Mouse (Mus musculus): ENCODE results near the gene Cd151. TPM values are rescaled to one million over a fixed set of nuclear protein-coding genes. Genes with fewer than 3 reads are reported as not detected.

Cd151 gene
- total and polyA plus RNA-seq, 2 experiments from 2014 or later: 16.1 to 79.4 TPM

DNA sequence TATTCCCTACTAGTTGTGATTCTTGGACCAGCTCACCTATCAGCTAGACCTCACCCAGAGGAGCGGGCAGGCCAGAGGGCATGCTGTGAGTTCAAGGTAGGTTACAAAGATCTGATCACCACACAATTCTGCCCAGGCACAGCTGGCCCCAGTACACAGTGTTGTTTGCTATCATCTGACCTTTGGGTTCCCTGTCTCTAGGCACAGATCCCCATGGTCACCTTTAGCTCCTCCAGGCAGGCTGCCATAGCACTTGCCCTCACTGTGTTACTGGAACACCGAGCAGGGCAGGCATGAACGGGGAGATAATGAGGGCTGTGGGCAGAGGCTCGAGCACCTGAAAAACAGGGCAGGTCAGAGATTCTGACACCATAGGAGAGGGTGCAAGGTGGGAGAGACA is 50.4 kb downstream of the Cd151 start:
- Histone ChIP-seq H3K27ac (no peak overlapping the region), H3K36me3 (ENCODE audit: insufficient read depth, low read length) (no peaks in the 10 kb centered on the region; the same call in 1 of the 2 replicates), H3K9me3 (ENCODE audit: low read length) (no peaks in the 10 kb centered on the region), H3K4me1 (ENCODE audit: insufficient read depth, low read length) (no peaks in the 10 kb centered on the region), H3K4me3 (ENCODE audit: low read length) (no peak overlapping the region), H3K4me2 (ENCODE audit: low read depth, low read length) (no peak overlapping the region), H3K27me3 (ENCODE audit: insufficient read depth, low read length) (no peaks in the 10 kb centered on the region), H3K9ac (replicated peaks; ENCODE audit: low read length) (no peak overlapping the region)
- DNase-seq (ENCODE audit: low spot score): no peak
- WGBS: 86% methylated on average over 4 of the region's 4 CpGs
- ATAC-seq: no peak
- TF ChIP-seq CTCF (IDR thresholded peaks at IDR 0.05; ENCODE audit: low read depth): no peak

DNA sequence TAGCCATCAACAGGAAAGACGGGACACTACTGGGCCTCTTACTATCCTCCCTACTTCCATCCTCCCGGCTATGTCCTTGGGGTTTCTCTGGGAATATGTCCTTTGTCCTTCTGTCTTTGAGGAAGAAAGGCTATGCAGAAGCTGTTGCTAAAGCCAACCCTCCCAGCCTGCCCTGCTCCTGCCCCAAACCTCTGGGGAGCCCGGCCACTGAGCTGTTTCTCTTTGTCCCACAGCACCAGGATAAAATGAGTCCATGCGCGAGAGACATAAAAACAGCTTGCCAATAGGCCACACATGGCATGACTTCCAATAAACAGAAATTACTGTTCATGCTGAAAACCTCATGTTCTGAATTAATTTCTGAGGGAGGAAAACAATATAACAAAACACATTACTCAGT is 51.1 kb downstream of the Cd151 start:
- Histone ChIP-seq H3K4me3 (ENCODE audit: low read length) (no peak overlapping the region), H3K27ac (no peak overlapping the region), H3K27me3 (ENCODE audit: insufficient read depth, low read length) (no peaks in the 10 kb centered on the region), H3K9ac (replicated peaks; ENCODE audit: low read length) (no peak overlapping the region), H3K9me3 (ENCODE audit: low read length) (no peaks in the 10 kb centered on the region), H3K4me2 (ENCODE audit: low read depth, low read length) (no peak overlapping the region), H3K4me1 (ENCODE audit: insufficient read depth, low read length) (no peaks in the 10 kb centered on the region), H3K36me3 (ENCODE audit: insufficient read depth, low read length) (no peaks in the 10 kb centered on the region; the same call in 1 of the 2 replicates)
- DNase-seq (ENCODE audit: low spot score) (no peak), ATAC-seq (no peak)
- 70% methylated on average over 5 of the region's 5 CpGs for WGBS
- TF ChIP-seq CTCF (IDR thresholded peaks at IDR 0.05; ENCODE audit: low read depth): no peak

DNA sequence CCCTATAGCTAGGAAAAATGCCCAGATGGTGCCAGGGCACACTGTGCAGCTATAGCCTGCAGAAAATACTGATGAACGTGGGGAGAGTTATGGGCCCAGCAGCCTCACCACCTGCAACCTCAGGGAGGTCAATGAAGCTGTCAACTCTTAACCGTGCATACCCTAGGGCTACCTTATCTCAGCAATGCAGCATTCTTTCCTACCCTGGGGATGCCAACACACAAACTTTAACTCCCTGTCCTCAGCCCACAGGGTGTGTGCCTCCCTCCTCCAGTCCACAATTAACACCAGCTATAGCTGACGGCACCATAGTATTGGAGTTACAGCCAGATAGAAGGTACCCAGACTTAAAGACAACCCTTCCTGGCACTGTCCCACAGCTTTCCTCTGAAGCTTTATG is 51.7 kb downstream of the Cd151 start:
- no peak overlapping the region for H3K27ac ChIP-seq
- no peak for DNase-seq (ENCODE audit: low spot score)
- no peaks in the 10 kb centered on the region; the same call in 1 of the 2 replicates for H3K36me3 ChIP-seq (ENCODE audit: insufficient read depth, low read length)
- H3K9me3 ChIP-seq (ENCODE audit: low read length): no peaks in the 10 kb centered on the region
- no peaks in the 10 kb centered on the region for H3K27me3 ChIP-seq (ENCODE audit: insufficient read depth, low read length)
- H3K4me2 ChIP-seq (ENCODE audit: low read depth, low read length): no peak overlapping the region
- WGBS: 61% methylated on average over 3 of the region's 3 CpGs
- no peak for TF ChIP-seq CTCF (IDR thresholded peaks at IDR 0.05; ENCODE audit: low read depth)
- H3K9ac ChIP-seq (replicated peaks; ENCODE audit: low read length): no peak overlapping the region
- H3K4me1 ChIP-seq (ENCODE audit: insufficient read depth, low read length): no peaks in the 10 kb centered on the region
- ATAC-seq: no peak
- no peak overlapping the region for H3K4me3 ChIP-seq (ENCODE audit: low read length)

DNA sequence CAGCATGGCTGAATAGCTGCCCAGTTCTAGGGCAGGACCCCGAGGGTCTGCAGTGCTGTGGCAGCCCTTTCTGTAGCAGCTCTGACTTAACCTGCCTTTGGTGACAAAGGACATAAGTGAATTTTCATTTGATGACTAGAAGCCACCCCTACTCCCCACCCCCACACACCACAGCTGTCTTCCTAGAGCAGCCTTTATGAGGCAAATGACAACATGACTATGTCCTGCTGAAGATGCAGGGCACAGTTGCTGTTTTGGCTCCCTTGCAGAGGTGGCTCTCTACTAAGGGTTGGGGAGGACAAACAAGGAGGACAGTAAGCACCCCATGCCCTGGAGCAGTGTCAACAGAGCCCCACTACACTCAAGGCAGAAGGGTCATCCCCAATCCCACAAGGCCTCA is 52.6 kb downstream of the Cd151 start:
- Histone ChIP-seq H3K36me3 (ENCODE audit: insufficient read depth, low read length) (no peaks in the 10 kb centered on the region; the same call in 1 of the 2 replicates), H3K27me3 (ENCODE audit: insufficient read depth, low read length) (no peaks in the 10 kb centered on the region), H3K4me2 (ENCODE audit: low read depth, low read length) (no peak overlapping the region), H3K4me3 (ENCODE audit: low read length) (no peak overlapping the region), H3K9me3 (ENCODE audit: low read length) (no peaks in the 10 kb centered on the region), H3K4me1 (ENCODE audit: insufficient read depth, low read length) (no peaks in the 10 kb centered on the region), H3K27ac (no peak overlapping the region), H3K9ac (replicated peaks; ENCODE audit: low read length) (no peak overlapping the region)
- no peak for DNase-seq (ENCODE audit: low spot score)
- ATAC-seq: no peak
- 75% methylated on average over 1 of the region's 1 CpGs for WGBS
- TF ChIP-seq CTCF (IDR thresholded peaks at IDR 0.05; ENCODE audit: low read depth): no peak

Other genes with a start within 250 kb of the Cd151 start
- gene Phrf1, start 238.6 kb upstream of the Cd151 start, total RNA-seq (2014; rRNA removed): 52.2 and 56.4 TPM in 2 replicates
- 35.6 and 38.0 TPM in 2 replicates for gene Phrf1, start 238.6 kb upstream of the Cd151 start, polyA plus RNA-seq (2015; fragmentation: Nextera tagmentation; extraction: Ambion mirVana)
- gene Irf7, start 200.9 kb upstream of the Cd151 start, total RNA-seq (2014; rRNA removed): 3.9 and 7.0 TPM in 2 replicates
- 3.3 and 5.5 TPM in 2 replicates for gene Irf7, start 200.9 kb upstream of the Cd151 start, polyA plus RNA-seq (2015; fragmentation: Nextera tagmentation; extraction: Ambion mirVana)
- gene Cdhr5, start 190.6 kb upstream of the Cd151 start, total RNA-seq (2014; rRNA removed): not detected in 2 replicates
- gene Cdhr5, start 190.6 kb upstream of the Cd151 start, polyA plus RNA-seq (2015; fragmentation: Nextera tagmentation; extraction: Ambion mirVana): 0.23 TPM in 1 of 2 replicates, not detected in the other
- gene Sct, start 188.3 kb upstream of the Cd151 start, total RNA-seq (2014; rRNA removed): 3.7 TPM in 1 of 2 replicates, not detected in the other
- gene Sct, start 188.3 kb upstream of the Cd151 start, polyA plus RNA-seq (2015; fragmentation: Nextera tagmentation; extraction: Ambion mirVana): 7.6 and 9.9 TPM in 2 replicates
- gene Drd4, start 175.4 kb upstream of the Cd151 start, total RNA-seq (2014; rRNA removed): 0.54 and 0.94 TPM in 2 replicates
- 0.73 and 0.79 TPM in 2 replicates for gene Drd4, start 175.4 kb upstream of the Cd151 start, polyA plus RNA-seq (2015; fragmentation: Nextera tagmentation; extraction: Ambion mirVana)
- gene Deaf1, start 139.7 kb upstream of the Cd151 start, total RNA-seq (2014; rRNA removed): 218 and 220 TPM in 2 replicates
- 200 and 237 TPM in 2 replicates for gene Deaf1, start 139.7 kb upstream of the Cd151 start, polyA plus RNA-seq (2015; fragmentation: Nextera tagmentation; extraction: Ambion mirVana)
- gene Tmem80, start 139.7 kb upstream of the Cd151 start, total RNA-seq (2014; rRNA removed): 31.6 and 36.4 TPM in 2 replicates
- 42.0 and 44.9 TPM in 2 replicates for gene Tmem80, start 139.7 kb upstream of the Cd151 start, polyA plus RNA-seq (2015; fragmentation: Nextera tagmentation; extraction: Ambion mirVana)
- gene Eps8l2, start 128.5 kb upstream of the Cd151 start, total RNA-seq (2014; rRNA removed): 1.6 and 3.9 TPM in 2 replicates
- gene Eps8l2, start 128.5 kb upstream of the Cd151 start, polyA plus RNA-seq (2015; fragmentation: Nextera tagmentation; extraction: Ambion mirVana): 1.5 and 2.4 TPM in 2 replicates
- 156 and 200 TPM in 2 replicates for gene Taldo1, start 75.2 kb upstream of the Cd151 start, total RNA-seq (2014; rRNA removed)
- 252 and 258 TPM in 2 replicates for gene Taldo1, start 75.2 kb upstream of the Cd151 start, polyA plus RNA-seq (2015; fragmentation: Nextera tagmentation; extraction: Ambion mirVana)
- 61.2 and 74.4 TPM in 2 replicates for gene Gatd1, start 53.3 kb upstream of the Cd151 start, total RNA-seq (2014; rRNA removed)
- gene Gatd1, start 53.3 kb upstream of the Cd151 start, polyA plus RNA-seq (2015; fragmentation: Nextera tagmentation; extraction: Ambion mirVana): 46.9 and 49.4 TPM in 2 replicates
- 208 and 246 TPM in 2 replicates for gene Cend1, start 37.9 kb upstream of the Cd151 start, total RNA-seq (2014; rRNA removed)
- 219 and 255 TPM in 2 replicates for gene Cend1, start 37.9 kb upstream of the Cd151 start, polyA plus RNA-seq (2015; fragmentation: Nextera tagmentation; extraction: Ambion mirVana)
- gene Slc25a22, start 29.5 kb upstream of the Cd151 start, total RNA-seq (2014; rRNA removed): 126 and 138 TPM in 2 replicates
- gene Slc25a22, start 29.5 kb upstream of the Cd151 start, polyA plus RNA-seq (2015; fragmentation: Nextera tagmentation; extraction: Ambion mirVana): 79.9 and 87.3 TPM in 2 replicates
- 3.6 and 4.6 TPM in 2 replicates for gene Pidd1, start 23.4 kb upstream of the Cd151 start, total RNA-seq (2014; rRNA removed)
- 2.4 and 2.5 TPM in 2 replicates for gene Pidd1, start 23.4 kb upstream of the Cd151 start, polyA plus RNA-seq (2015; fragmentation: Nextera tagmentation; extraction: Ambion mirVana)
- gene Rplp2, start 20.0 kb upstream of the Cd151 start, total RNA-seq (2014; rRNA removed): 179 and 249 TPM in 2 replicates
- 839 and 863 TPM in 2 replicates for gene Rplp2, start 20.0 kb upstream of the Cd151 start, polyA plus RNA-seq (2015; fragmentation: Nextera tagmentation; extraction: Ambion mirVana)
- 8.5 and 10.0 TPM in 2 replicates for gene Pnpla2, start 12.2 kb upstream of the Cd151 start, total RNA-seq (2014; rRNA removed)
- gene Pnpla2, start 12.2 kb upstream of the Cd151 start, polyA plus RNA-seq (2015; fragmentation: Nextera tagmentation; extraction: Ambion mirVana): 20.0 and 22.4 TPM in 2 replicates
- 2.1 and 5.0 TPM in 2 replicates for gene Cracr2b, start 6.3 kb upstream of the Cd151 start, total RNA-seq (2014; rRNA removed)
- gene Cracr2b, start 6.3 kb upstream of the Cd151 start, polyA plus RNA-seq (2015; fragmentation: Nextera tagmentation; extraction: Ambion mirVana): 6.7 and 9.1 TPM in 2 replicates
- gene Polr2l, start 7.7 kb downstream of the Cd151 start, total RNA-seq (2014; rRNA removed): 25.5 and 46.1 TPM in 2 replicates
- gene Polr2l, start 7.7 kb downstream of the Cd151 start, polyA plus RNA-seq (2015; fragmentation: Nextera tagmentation; extraction: Ambion mirVana): 75.9 and 81.6 TPM in 2 replicates
- gene Tspan4, start 7.8 kb downstream of the Cd151 start, total RNA-seq (2014; rRNA removed): 101 and 119 TPM in 2 replicates
- gene Tspan4, start 7.8 kb downstream of the Cd151 start, polyA plus RNA-seq (2015; fragmentation: Nextera tagmentation; extraction: Ambion mirVana): 78.2 and 83.9 TPM in 2 replicates
- 34.2 and 55.2 TPM in 2 replicates for gene Chid1, start 72.5 kb downstream of the Cd151 start, total RNA-seq (2014; rRNA removed)
- 47.8 and 48.3 TPM in 2 replicates for gene Chid1, start 72.5 kb downstream of the Cd151 start, polyA plus RNA-seq (2015; fragmentation: Nextera tagmentation; extraction: Ambion mirVana)
- gene Ap2a2, start 94.8 kb downstream of the Cd151 start, total RNA-seq (2014; rRNA removed): 209 and 214 TPM in 2 replicates
- 110 and 115 TPM in 2 replicates for gene Ap2a2, start 94.8 kb downstream of the Cd151 start, polyA plus RNA-seq (2015; fragmentation: Nextera tagmentation; extraction: Ambion mirVana)
- gene Muc6, start 187.9 kb downstream of the Cd151 start, total RNA-seq (2014; rRNA removed): not detected in 2 replicates
- 0.13 and 0.23 TPM in 2 replicates for gene Muc6, start 187.9 kb downstream of the Cd151 start, polyA plus RNA-seq (2015; fragmentation: Nextera tagmentation; extraction: Ambion mirVana)
- 0.83 and 1.3 TPM in 2 replicates for gene Muc2, start 222.9 kb downstream of the Cd151 start, total RNA-seq (2014; rRNA removed)
- 0.20 and 0.91 TPM in 2 replicates for gene Muc2, start 222.9 kb downstream of the Cd151 start, polyA plus RNA-seq (2015; fragmentation: Nextera tagmentation; extraction: Ambion mirVana)